Mouse (Mus musculus) activated CD4-positive, CD25-positive, alpha-beta regulatory T cell (primary cell): Measurements from ENCODE around the gene Olfr70. TPM values are rescaled to one million over a fixed set of nuclear protein-coding genes. Genes with fewer than 3 reads are reported as not detected.

Source experiments
- polyA plus RNA-seq, 2 experiments: library from polyadenylated mRNA; unstranded; fragments of 100-300 nt; shearing (Covaris generic); gene quantifications; one replicate each; pipeline ENCODE4 v1.2.1; 2017

Olfr70 gene
- not detected for polyA plus RNA-seq

GRCm38 (mm10) chr4:43700707-43701106 is at the start of gene Olfr70:
Gene Olfr70, minus strand, starts transcription at chr4:43700807.

GRCm38 (mm10) chr4:43729794-43730550 is 29.4 kb upstream of the Olfr70 start, which contains the start of gene Spaar:
Gene Spaar, plus strand, starts transcription at chr4:43730034.

GRCm38 (mm10) chr4:43726995-43727394 is 26.4 kb upstream of the Olfr70 start, which contains the start of gene Hrct1:
Gene Hrct1, plus strand, starts transcription at chr4:43727188.

DNA sequence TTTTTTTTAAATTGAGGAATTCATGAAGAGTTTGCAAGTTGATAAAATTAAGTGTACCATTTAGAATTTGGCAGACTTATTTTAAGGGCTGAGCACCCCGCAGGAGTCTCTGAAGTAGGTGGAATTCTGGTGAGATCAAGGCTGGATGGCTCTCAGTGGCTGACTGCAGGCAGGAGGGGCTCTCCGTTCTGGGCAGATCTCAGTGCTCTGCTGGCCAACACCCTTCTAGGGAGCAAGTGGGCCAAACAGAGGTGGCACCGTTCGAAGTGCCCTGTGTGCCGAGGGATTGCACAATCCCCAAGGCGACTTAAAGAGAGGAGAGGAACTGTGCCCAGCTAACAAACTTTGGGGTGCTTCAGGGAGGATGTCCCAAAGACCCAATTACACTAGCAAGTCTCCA is 9.3 kb upstream of the Olfr70 start, which contains the start of gene Olfr71:
TSS of gene Olfr71 (minus strand) at position 387 of the 400 bp plus-strand sequence.

GRCm38 (mm10) chr4:43668782-43669427 is 31.7 kb downstream of the Olfr70 start, which contains the start of the genes Tmem8b and Fam221b:
Gene Tmem8b, plus strand, starts transcription at chr4:43668971.
Gene Fam221b, minus strand, starts transcription at chr4:43669145.

DNA sequence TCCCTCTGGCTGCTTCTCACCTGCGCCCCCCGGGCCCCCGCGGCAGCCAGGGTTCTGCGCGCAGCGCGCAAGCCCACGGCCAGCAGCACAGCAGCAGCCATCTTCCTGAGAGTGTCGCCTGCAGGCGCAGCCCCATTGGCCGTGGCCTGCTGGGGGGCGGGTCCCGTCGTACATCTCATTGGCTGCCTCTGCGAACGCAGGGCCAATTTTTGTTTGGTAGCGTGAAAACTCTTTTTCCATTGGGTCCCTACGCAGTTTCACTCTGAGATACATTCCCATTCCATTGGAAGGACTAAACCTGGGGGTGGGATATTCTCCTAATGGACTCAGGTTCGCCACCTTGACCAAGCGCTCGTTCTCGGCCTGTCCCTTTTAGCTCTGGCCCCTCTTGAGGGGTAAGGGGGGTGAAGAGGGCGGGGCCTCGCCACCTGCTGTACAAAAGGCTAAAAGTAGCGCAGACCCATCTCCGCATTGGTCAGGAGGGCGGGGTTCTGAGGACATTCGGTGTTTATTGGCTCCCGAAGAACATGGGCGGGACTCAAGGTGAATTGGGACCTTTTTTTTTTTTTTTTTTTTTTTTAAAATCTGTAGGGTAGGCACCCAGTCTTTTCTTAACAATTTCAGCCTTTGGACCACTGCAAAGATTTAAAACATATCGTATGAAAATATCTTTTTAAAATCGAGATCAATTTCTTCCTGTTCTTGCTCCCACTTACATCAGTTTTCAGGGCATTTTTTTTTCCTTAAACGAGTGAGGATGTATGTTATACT is 44.1 kb downstream of the Olfr70 start, which contains the start of gene Hint2:
TSS of gene Hint2 (minus strand) at position 128 of the 771 bp plus-strand sequence.

DNA sequence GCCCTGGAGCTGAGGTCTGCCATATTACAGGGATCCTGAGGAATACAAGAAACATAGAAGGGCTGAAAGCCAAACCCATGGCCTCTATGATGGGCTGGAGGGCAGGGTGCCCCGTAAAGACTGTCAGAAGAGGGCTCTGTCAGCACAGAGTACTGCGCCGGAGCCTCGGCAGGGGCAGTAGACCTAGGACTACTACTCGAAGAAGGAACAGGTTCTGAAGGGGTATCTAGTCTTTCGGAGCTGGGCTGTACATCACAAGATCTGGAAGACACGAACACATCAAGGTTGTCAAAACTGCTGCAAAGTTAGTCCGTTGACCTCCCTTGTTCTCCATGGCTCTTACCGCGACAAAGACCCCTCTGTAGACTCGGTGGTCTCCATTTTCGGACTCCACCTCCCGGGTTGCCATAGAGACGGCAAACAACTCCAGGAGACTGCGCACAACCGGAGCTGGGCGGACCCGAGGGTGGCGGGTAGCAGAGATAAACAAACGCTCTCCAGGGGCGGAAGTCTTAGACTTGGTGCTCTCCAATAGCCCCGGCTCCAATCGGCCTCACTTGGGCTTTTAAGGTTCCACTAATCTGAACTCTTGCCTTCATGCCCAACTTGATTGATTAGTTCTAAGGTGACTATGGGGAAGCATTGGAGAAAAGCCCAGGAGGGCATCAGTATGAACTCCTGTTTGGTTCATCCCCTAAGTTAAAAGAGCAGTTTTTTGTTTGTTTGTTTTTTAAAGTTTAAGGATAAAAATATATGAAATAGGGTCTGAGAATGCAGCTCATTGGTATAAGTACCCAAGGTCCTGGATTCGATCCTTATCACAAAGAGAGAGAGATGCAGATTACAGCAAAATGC is 47.2 kb downstream of the Olfr70 start, which contains the start of gene Spag8:
TSS of gene Spag8 (minus strand) at position 434 of the 855 bp plus-strand sequence.

Other genes starting within 250 kb of the Olfr70 start
- 10 to 100 TPM; 14.2 to 27.3 TPM for gene Cd72, start 246.2 kb downstream of the Olfr70 start, polyA plus RNA-seq
- gene Sit1, start 217.1 kb downstream of the Olfr70 start, polyA plus RNA-seq = 100 to 1,000 TPM; 151 to 176 TPM
- 10 to 100 TPM; 60.9 to 85.4 TPM for gene Ccdc107, start 207.9 kb downstream of the Olfr70 start, polyA plus RNA-seq
- 1 to 10 TPM; 5.6 to 6.3 TPM for gene Arhgef39, start 201.1 kb downstream of the Olfr70 start, polyA plus RNA-seq
- under 1 TPM; 0.17 to 0.47 TPM for gene Car9, start 193.8 kb downstream of the Olfr70 start, polyA plus RNA-seq
- gene Tpm2, start 177.0 kb downstream of the Olfr70 start, polyA plus RNA-seq = under 1 TPM in 1 of 2 experiments, not detected in 1; 0.54 TPM
- 100 to 1,000 TPM in 1 of 2 experiments, 10 to 100 TPM in 1; 88.7 to 118 TPM for gene Creb3, start 138.5 kb downstream of the Olfr70 start, polyA plus RNA-seq
- 100 to 1,000 TPM; 144 to 270 TPM for gene Tln1, start 138.1 kb downstream of the Olfr70 start, polyA plus RNA-seq
- gene Rgp1, start 122.1 kb downstream of the Olfr70 start, polyA plus RNA-seq = 10 to 100 TPM; 13.3 to 17.8 TPM
- 10 to 100 TPM; 33.3 to 39.1 TPM for gene Gba2, start 121.9 kb downstream of the Olfr70 start, polyA plus RNA-seq
- 1 to 10 TPM; 1.2 to 3.1 TPM for gene Msmp, start 116.3 kb downstream of the Olfr70 start, polyA plus RNA-seq
- under 1 TPM in 1 of 2 experiments, not detected in 1; 0.18 TPM for gene Npr2, start 68.9 kb downstream of the Olfr70 start, polyA plus RNA-seq
- gene Spag8, start 47.2 kb downstream of the Olfr70 start, polyA plus RNA-seq = under 1 TPM in 1 of 2 experiments, not detected in 1; 0.37 TPM
- gene Hint2, start 44.3 kb downstream of the Olfr70 start, polyA plus RNA-seq = 10 to 100 TPM; 57.3 to 78.0 TPM
- 1 to 10 TPM in 1 of 2 experiments, under 1 TPM in 1; 0.26 to 1.6 TPM for gene Tmem8b, start 31.8 kb downstream of the Olfr70 start, polyA plus RNA-seq
- gene Fam221b, start 31.7 kb downstream of the Olfr70 start, polyA plus RNA-seq = 1 to 10 TPM; 1.2 to 1.3 TPM
- gene Olfr71, start 9.4 kb upstream of the Olfr70 start, polyA plus RNA-seq = under 1 TPM in 1 of 2 experiments, not detected in 1; 0.18 TPM
- not detected for gene Hrct1, start 26.4 kb upstream of the Olfr70 start, polyA plus RNA-seq
- gene Spaar, start 29.2 kb upstream of the Olfr70 start, polyA plus RNA-seq = under 1 TPM in 1 of 2 experiments, not detected in 1; 0.22 TPM
- gene Olfr159, start 70.2 kb upstream of the Olfr70 start, polyA plus RNA-seq = not detected
- not detected for gene Olfr156, start 123.1 kb upstream of the Olfr70 start, polyA plus RNA-seq
- gene Olfr157, start 139.4 kb upstream of the Olfr70 start, polyA plus RNA-seq = under 1 TPM in 1 of 2 experiments, not detected in 1; 0.31 TPM
- gene Olfr155, start 150.8 kb upstream of the Olfr70 start, polyA plus RNA-seq = under 1 TPM in 1 of 2 experiments, not detected in 1; 0.27 TPM
- gene Reck, start 174.7 kb upstream of the Olfr70 start, polyA plus RNA-seq = 1 to 10 TPM; 3.2 to 7.0 TPM